Comparison of ENCODE assay signal across 26 mouse cellular contexts in the genomic region with DNA sequence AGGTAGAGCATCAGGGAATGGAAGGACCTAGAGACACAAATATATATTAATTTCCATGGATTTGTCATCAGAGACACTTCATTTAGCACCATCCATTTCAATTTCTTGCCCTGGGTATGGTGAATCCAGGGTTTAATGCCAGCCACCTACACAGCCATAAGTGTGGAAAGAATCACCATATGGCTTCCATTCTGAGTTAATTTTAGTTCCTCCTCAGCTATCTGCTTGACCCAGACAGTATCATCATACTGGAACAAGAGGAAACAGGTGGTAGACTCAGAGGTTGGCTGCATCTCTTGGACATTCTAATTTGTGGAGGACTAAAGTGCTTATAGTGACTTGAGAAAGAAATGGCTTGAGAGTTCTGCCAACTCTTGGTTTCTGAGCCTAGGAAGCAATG. TPM values are rescaled to one million over a fixed set of nuclear protein-coding genes. Genes with fewer than 3 reads are reported as not detected.
A peak's percentile ranks its signal among the peaks of the same experiment; 100 is the strongest.
DNase-seq lines count a peak whose midpoint lies in the region; ATAC-seq lines count a peak whose summit lies in the region.
"Had no signal": no experiment of that assay in that cellular context is flagged by ENCODE, and none has a peak within 500 bp of the region (broad histone marks: within the 10 kb centered on the region; RNA-seq: fewer than 3 reads in every experiment).

No protein-coding gene starts in this region.

- intact Hi-C loops in left cerebral cortex, postnatal 25 days (cut with DNase I), result no loop called here
- intact Hi-C loops in left cerebral cortex, postnatal 10 days (cut with DNase I), result no loop called here

- DNase-seq in frontal cortex, adult 2 months (ENCODE audit: extremely low spot score in 1 of 2, low spot score in 1 of 2), result peak; percentile 2 to 43
- no peak for DNase-seq in frontal cortex, postnatal 14 days (ENCODE audit: low spot score in 2 of 2)
- peak; percentile 12 for DNase-seq in layer of hippocampus, adult 9-10 months (ENCODE audit: low spot score)
- no peak for DNase-seq in layer of hippocampus, postnatal 14 days (ENCODE audit: low spot score in 2 of 2)
- DNase-seq in left cerebral cortex, postnatal 25 days (ENCODE audit: low spot score in 2 of 2), result peak; percentile 3 to 57
- DNase-seq in left cerebral cortex, postnatal 10 days (ENCODE audit: extremely low spot score in 1 of 2, low spot score in 2 of 2), result no peak
- DNase-seq in brain, adult 2 months (ENCODE audit: low read depth, low spot score), result peak; percentile 66
- DNase-seq: adrenal gland, postnatal 10 days; cerebellum, adult 11-12 months; cerebellum, adult 9-10 months; cerebellum, postnatal 25 days; gastrocnemius, postnatal 14 days; heart, postnatal 36 days had no signal

- H3K36me3 ChIP-seq in heart, embryonic 11.5 days (ENCODE audit: control insufficient read depth, insufficient read depth, low read length), result no peaks in the 10 kb centered on the region
- H3K36me3 ChIP-seq: embryonic facial prominence, embryonic 12.5 days; forebrain, embryonic 15.5 days; heart, embryonic 13.5 days; hindbrain, embryonic 15.5 days had no signal

- no peak overlapping the region for H3K4me3 ChIP-seq in heart, embryonic 11.5 days (ENCODE audit: low read depth, low read length)
- H3K4me3 ChIP-seq: embryonic facial prominence, embryonic 12.5 days; forebrain, embryonic 15.5 days; heart, embryonic 13.5 days; hindbrain, embryonic 15.5 days had no signal

- H3K27me3 ChIP-seq in heart, embryonic 11.5 days (ENCODE audit: control insufficient read depth, insufficient read depth, low read length), result no peaks in the 10 kb centered on the region
- H3K27me3 ChIP-seq: embryonic facial prominence, embryonic 12.5 days; forebrain, embryonic 15.5 days; heart, embryonic 13.5 days; hindbrain, embryonic 15.5 days had no signal

- no peak overlapping the region for H3K27ac ChIP-seq in heart, embryonic 11.5 days (ENCODE audit: low read depth, low read length)
- H3K27ac ChIP-seq: embryonic facial prominence, embryonic 12.5 days; forebrain, embryonic 15.5 days; heart, embryonic 13.5 days; hindbrain, embryonic 15.5 days had no signal

- no peaks in the 10 kb centered on the region for H3K9me3 ChIP-seq in heart, embryonic 11.5 days (replicated peaks; ENCODE audit: control insufficient read depth, low read length)
- H3K9me3 ChIP-seq: embryonic facial prominence, embryonic 12.5 days; forebrain, embryonic 15.5 days; heart, embryonic 13.5 days; hindbrain, embryonic 15.5 days had no signal

- no peak overlapping the region for H3K4me2 ChIP-seq in heart, embryonic 11.5 days
- H3K4me2 ChIP-seq: embryonic facial prominence, embryonic 12.5 days; forebrain, embryonic 15.5 days; heart, embryonic 13.5 days; hindbrain, embryonic 15.5 days had no signal

- no peaks in the 10 kb centered on the region for H3K4me1 ChIP-seq in heart, embryonic 11.5 days (ENCODE audit: control insufficient read depth, insufficient read depth, low read length)
- H3K4me1 ChIP-seq: embryonic facial prominence, embryonic 12.5 days; forebrain, embryonic 15.5 days; heart, embryonic 13.5 days; hindbrain, embryonic 15.5 days had no signal

- no peak overlapping the region for H3K9ac ChIP-seq in heart, embryonic 11.5 days (ENCODE audit: low read depth, low read length)
- H3K9ac ChIP-seq: embryonic facial prominence, embryonic 12.5 days; forebrain, embryonic 15.5 days; heart, embryonic 13.5 days; hindbrain, embryonic 15.5 days had no signal

- no peak for ATAC-seq in heart, embryonic 11.5 days (replicated peaks; ENCODE audit: insufficient number of reproducible peaks, low FRiP score, low TSS enrichment)
- ATAC-seq: forebrain, embryonic 15.5 days had no signal

RNA-seq across cellular contexts. Expression of a gene that starts 48.6 kb away (rescaled TPM):
- polyA plus RNA-seq in frontal cortex, adult 2 months (2012; rRNA removed), result not detected in 2 replicates
- not detected for total RNA-seq in layer of hippocampus, postnatal 14 days (2021)
- not detected for total RNA-seq in left cerebral cortex, postnatal 25 days (2021)
- total RNA-seq in left cerebral cortex, postnatal 10 days (2021), result not detected
- polyA plus RNA-seq in heart, embryonic 11.5 days (2014; fragmentation: Nextera tagmentation; extraction: Ambion mirVana), result not detected in 2 replicates
- total RNA-seq: gastrocnemius, postnatal 14 days; granulocyte monocyte progenitor cell, adult 5-6 weeks; heart, adult 8-10 months; heart, postnatal 36 days; MEL had no signal
- polyA plus RNA-seq: C2C12; cortical plate, adult 2 months; embryonic facial prominence, embryonic 12.5 days; forebrain, embryonic 11.5 days; forebrain, embryonic 15.5 days; heart, embryonic 13.5 days; heart, postnatal 0 days; hindbrain, embryonic 11.5 days; hindbrain, embryonic 15.5 days had no signal

Comparison
In these comparisons a context has a peak if more than half of its experiments do, and no peak if none do; other contexts are left out.
1. DNase-seq: peak in frontal cortex, adult 2 months (2 of 2), layer of hippocampus, adult 9-10 months (single experiment), left cerebral cortex, postnatal 25 days (2 of 2) and brain, adult 2 months (single experiment); none in frontal cortex, postnatal 14 days (0 of 2), layer of hippocampus, postnatal 14 days (0 of 2) and left cerebral cortex, postnatal 10 days (0 of 2).